ENCODE assay signal across 9 mouse cellular contexts in genomic region chr2:38375606-38376304, GRCm38 (mm10). TPM values are rescaled to one million over a fixed set of nuclear protein-coding genes. Genes with fewer than 3 reads are reported as not detected.
A peak's percentile ranks its signal among the peaks of the same experiment; 100 is the strongest.
DNase-seq lines count a peak whose midpoint lies in the region; ATAC-seq and TF ChIP-seq lines count a peak whose summit lies in the region.
"Had no signal": no experiment of that assay in that cellular context is flagged by ENCODE, and none has a peak within 500 bp of the region (broad histone marks: within the 10 kb centered on the region; RNA-seq: fewer than 3 reads in every experiment).

No protein-coding gene starts in this region.

- H3K4me3 ChIP-seq in embryonic fibroblast, embryonic 13.5 days (ENCODE audit: insufficient read depth, low read length), result no peak overlapping the region
- no peak overlapping the region for H3K4me3 ChIP-seq in heart, embryonic 14.5 days (ENCODE audit: control insufficient read depth in 1 of 2, insufficient read depth in 1 of 2, low read depth in 1 of 2, low read length in 2 of 2)
- H3K4me3 ChIP-seq in midbrain, embryonic 11.5 days (ENCODE audit: low read depth, low read length), result no peak overlapping the region
- no peak overlapping the region for H3K4me3 ChIP-seq in stomach, embryonic 15.5 days (replicated peaks)

- no peaks in the 10 kb centered on the region for H3K36me3 ChIP-seq in heart, embryonic 14.5 days (ENCODE audit: control insufficient read depth, insufficient read depth, low read length)
- H3K36me3 ChIP-seq in midbrain, embryonic 11.5 days (ENCODE audit: control insufficient read depth, insufficient read depth, low read length), result no peaks in the 10 kb centered on the region
- H3K36me3 ChIP-seq in stomach, embryonic 15.5 days, result no peaks in the 10 kb centered on the region

- WGBS in heart, embryonic 14.5 days, result 4% methylated on average over 20 of the region's 20 CpGs
- 2% methylated on average over 19 of the region's 20 CpGs for WGBS in midbrain, embryonic 11.5 days
- WGBS in stomach, embryonic 15.5 days, result 3% methylated on average over 20 of the region's 20 CpGs

- H3K27me3 ChIP-seq in heart, embryonic 14.5 days (ENCODE audit: control insufficient read depth, insufficient read depth, low read length), result peaks cover 70% of the 10 kb centered on the region
- H3K27me3 ChIP-seq in midbrain, embryonic 11.5 days (ENCODE audit: control insufficient read depth, insufficient read depth, low read length), result peaks cover 93% of the 10 kb centered on the region
- H3K27me3 ChIP-seq in stomach, embryonic 15.5 days (replicated peaks), result peaks cover 51% of the 10 kb centered on the region

- H3K4me1 ChIP-seq in embryonic fibroblast, embryonic 13.5 days (ENCODE audit: control insufficient read depth, insufficient read depth, low read length), result no peaks in the 10 kb centered on the region
- H3K4me1 ChIP-seq in heart, embryonic 14.5 days (ENCODE audit: control insufficient read depth in 2 of 2, insufficient read depth in 2 of 2, low read length in 2 of 2), result peaks cover 6 to 7% of the 10 kb centered on the region in 2 experiments; a peak in 2 of 4 replicates
- no peaks in the 10 kb centered on the region; the same call in 1 of the 2 replicates for H3K4me1 ChIP-seq in midbrain, embryonic 11.5 days (ENCODE audit: control insufficient read depth, insufficient read depth, low read length)
- 0 out of 2 replicates have a peak, but pooled peaks cover 2% of the 10 kb centered on the region for H3K4me1 ChIP-seq in stomach, embryonic 15.5 days

- no peak overlapping the region for H3K27ac ChIP-seq in embryonic fibroblast, embryonic 13.5 days (ENCODE audit: insufficient read depth, low read length)
- H3K27ac ChIP-seq in heart, embryonic 14.5 days (replicated peaks in 1 of 2; ENCODE audit: control insufficient read depth in 1 of 2, insufficient read depth in 1 of 2, low read depth in 2 of 2, low read length in 2 of 2), result no peak overlapping the region
- H3K27ac ChIP-seq in midbrain, embryonic 11.5 days (ENCODE audit: low read depth, low read length), result no peak overlapping the region
- no peak overlapping the region for H3K27ac ChIP-seq in stomach, embryonic 15.5 days

- DNase-seq in layer of hippocampus, postnatal 10 days (ENCODE audit: low spot score in 2 of 2), result peak; percentile 73 to 77
- DNase-seq in layer of hippocampus, adult 9-10 months (ENCODE audit: low spot score), result no peak
- DNase-seq in adrenal gland, postnatal 10 days, result peak; percentile 82
- peak; percentile 82 for DNase-seq in kidney, postnatal 10 days
- peak; percentile 99 for DNase-seq in midbrain, embryonic 11.5 days (ENCODE audit: low spot score, missing footprints)

- no peaks in the 10 kb centered on the region for H3K9me3 ChIP-seq in heart, embryonic 14.5 days (ENCODE audit: control insufficient read depth, low read length)
- H3K9me3 ChIP-seq in midbrain, embryonic 11.5 days (ENCODE audit: control insufficient read depth, low read length), result no peaks in the 10 kb centered on the region
- no peaks in the 10 kb centered on the region for H3K9me3 ChIP-seq in stomach, embryonic 15.5 days

- ATAC-seq in heart, embryonic 14.5 days (ENCODE audit: insufficient number of reproducible peaks, insufficient read depth, low FRiP score, low read depth), result no peak
- ATAC-seq in midbrain, embryonic 11.5 days (ENCODE audit: low FRiP score), result peak; percentile 61
- ATAC-seq in stomach, embryonic 15.5 days (ENCODE audit: insufficient read depth, low FRiP score, low read depth), result peak; percentile 12; the same call in 1 of the 2 replicates

- TF ChIP-seq POLR2A in embryonic fibroblast, embryonic 13.5 days (IDR thresholded peaks at IDR 0.05; ENCODE audit: low read depth, low read length), result no peak

- H3K4me2 ChIP-seq in heart, embryonic 14.5 days (ENCODE audit: low read length), result peak overlapping the region; percentile 37
- no peak overlapping the region for H3K4me2 ChIP-seq in midbrain, embryonic 11.5 days
- peak overlapping the region; percentile 35; the same call in 1 of the 2 replicates for H3K4me2 ChIP-seq in stomach, embryonic 15.5 days

- no peak overlapping the region for H3K9ac ChIP-seq in heart, embryonic 14.5 days (ENCODE audit: low read length)
- H3K9ac ChIP-seq in midbrain, embryonic 11.5 days (ENCODE audit: low read length), result no peak overlapping the region
- H3K9ac ChIP-seq in stomach, embryonic 15.5 days, result no peak overlapping the region

- peak; percentile 73 for TF ChIP-seq CTCF in embryonic fibroblast, embryonic 13.5 days (IDR thresholded peaks at IDR 0.05; ENCODE audit: borderline replicate concordance, insufficient read depth, low read length)

RNA-seq across cellular contexts. Expression of gene Lhx2, which starts 36.7 kb away (rescaled TPM):
- 100 to 1,000 TPM; 104 to 105 TPM for total RNA-seq in layer of hippocampus, postnatal 10 days (2021)
- 1 to 10 TPM in 1 of 2 experiments, under 1 TPM in 1; 0.91 to 1.5 TPM for total RNA-seq in adrenal gland, postnatal 10 days (2021)
- 0.70 and 1.0 TPM in 2 replicates for polyA plus RNA-seq in embryonic fibroblast, embryonic 13.5 days (2011; ENCODE audit: insufficient read length, low read depth, missing spikeins)
- 0.43 TPM in 1 of 2 replicates, not detected in the other for polyA plus RNA-seq in heart, embryonic 14.5 days (2014; fragmentation: Nextera tagmentation; extraction: Ambion mirVana)
- 55.5 and 61.5 TPM in 2 replicates for polyA plus RNA-seq in midbrain, embryonic 11.5 days (2014; fragmentation: Nextera tagmentation; extraction: Ambion mirVana)
- polyA plus RNA-seq in stomach, embryonic 15.5 days (2015; fragmentation: Nextera tagmentation; extraction: Ambion mirVana), result 0.15 and 0.41 TPM in 2 replicates
- total RNA-seq: neutrophil, adult 5-6 weeks had no signal

Comparison
In these comparisons a context has a peak if more than half of its experiments do, and no peak if none do; other contexts are left out.
1. RNA of gene Lhx2, which starts 36.7 kb away (polyA plus RNA-seq): 55.5 to 61.5 TPM in midbrain, embryonic 11.5 days; 0.70 to 1.0 TPM in embryonic fibroblast, embryonic 13.5 days, 0.43 TPM in heart, embryonic 14.5 days and 0.15 to 0.41 TPM in stomach, embryonic 15.5 days; every median in the first group is over 10 times any median in the second.